Mouse (Mus musculus) monocyte, adult 2 months (primary cell): Measurements from ENCODE around the gene Lmo1.

Source experiments
- DNase-seq, 2 experiments: peaks; one replicate each; pipeline ENCODE4 v3.0.0; 2022; ENCODE audit warnings: low spot score in 2 of 2, low read depth in 1 of 2

Gene Lmo1

DNA sequence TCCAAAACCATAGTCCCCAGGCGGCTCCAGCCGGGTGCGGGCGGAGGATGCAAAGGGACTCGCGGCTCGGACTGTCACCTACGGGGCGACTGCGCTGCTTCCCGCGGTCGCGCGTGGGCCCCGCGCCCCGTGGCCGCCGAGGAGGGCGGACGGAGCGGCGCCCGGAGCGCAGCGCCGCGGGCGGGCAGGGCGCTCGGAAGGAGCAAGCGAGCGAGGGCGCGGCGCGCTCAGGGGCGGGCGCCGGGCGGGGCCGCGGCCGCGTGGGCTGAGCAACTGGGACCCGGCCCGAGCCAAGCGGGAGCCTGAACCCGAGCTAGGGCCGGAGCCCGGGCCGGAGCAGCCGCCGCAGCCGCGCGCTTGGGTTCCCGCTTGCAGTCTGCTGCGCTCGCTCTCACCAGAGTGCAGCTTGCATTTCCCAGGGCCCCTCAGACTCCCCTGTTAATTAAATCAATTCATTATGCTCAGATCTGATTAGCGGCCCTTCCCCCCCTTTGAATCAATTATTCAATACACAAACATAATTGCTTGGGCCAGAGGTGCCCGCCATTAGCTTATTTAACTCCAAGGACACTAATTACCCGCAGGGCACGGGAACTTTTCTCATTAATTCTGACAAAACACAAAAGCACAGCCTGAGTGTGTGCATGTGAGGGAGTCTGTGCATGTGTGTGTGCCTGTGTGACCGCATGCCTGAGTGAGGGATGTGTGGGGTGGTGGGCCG, at the start of gene Lmo1:
Gene Lmo1 (minus strand): TSS at position 259 of the 721 bp plus-strand sequence.
- DNase-seq = no peak

DNA sequence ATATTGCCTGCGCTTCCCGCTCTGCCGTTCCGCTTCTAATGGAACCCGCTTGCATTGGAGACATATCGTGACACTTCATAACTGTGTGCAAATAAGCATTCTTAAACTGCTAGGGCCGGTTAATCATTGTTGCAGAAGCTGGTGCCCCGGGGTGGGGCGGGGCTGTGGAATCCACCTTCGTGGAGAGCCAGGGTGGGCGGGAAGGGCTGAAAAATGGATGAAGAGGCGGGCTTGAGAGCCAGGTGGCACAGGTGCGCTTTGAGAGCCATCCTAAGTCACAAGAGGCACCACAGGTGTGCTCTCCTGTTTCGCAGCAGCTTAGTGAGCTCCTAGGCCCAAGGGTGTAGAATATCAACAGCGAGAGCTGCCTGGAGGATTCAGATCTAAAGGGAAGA, 46.7 kb upstream of the Lmo1 start:
- no peak for DNase-seq

DNA sequence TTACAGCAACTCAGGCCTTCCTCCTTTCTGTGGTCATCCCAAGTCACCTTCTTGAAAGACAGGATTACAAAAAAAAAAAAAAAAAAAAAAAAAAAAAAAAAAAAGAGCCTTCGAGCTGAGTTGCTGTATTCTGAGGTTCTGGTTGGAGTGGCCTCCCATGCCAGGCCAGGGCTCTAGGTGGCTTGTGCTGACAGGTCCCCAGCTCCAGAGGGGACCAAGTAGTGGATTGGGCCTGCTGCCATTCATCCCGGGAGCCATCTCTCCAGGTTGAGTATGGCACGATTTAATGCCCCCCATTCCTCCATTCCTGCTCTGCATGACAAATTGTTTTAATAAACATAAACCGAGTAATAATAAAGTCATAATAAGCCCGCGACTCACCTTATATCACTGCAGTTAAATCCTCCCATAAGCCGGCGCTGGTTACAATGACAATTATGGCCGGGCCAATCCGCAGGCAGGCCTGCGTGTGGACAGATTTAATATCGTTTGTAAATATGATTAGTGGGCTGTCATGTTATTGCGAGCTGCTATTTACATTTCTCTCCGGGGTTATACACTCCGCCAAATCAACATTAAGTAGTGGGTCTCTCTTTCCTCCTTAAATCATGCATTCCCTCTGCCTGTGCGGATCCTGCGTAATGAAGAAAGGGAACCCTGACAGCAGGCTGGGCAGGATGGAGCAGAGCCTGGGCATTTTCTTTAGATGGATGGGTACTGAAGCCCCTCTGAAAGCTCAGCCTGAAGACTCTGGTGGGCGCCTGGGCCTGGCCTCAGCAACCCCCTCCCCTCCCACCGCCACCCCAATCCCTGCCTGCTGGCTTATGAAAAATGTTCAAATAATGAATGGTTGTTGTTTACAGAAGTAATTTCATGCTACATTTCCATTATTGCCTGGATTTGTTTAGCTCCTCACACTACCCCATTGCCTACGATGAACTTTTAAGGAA, 46.0 kb upstream of the Lmo1 start:
- DNase-seq = no peak

DNA sequence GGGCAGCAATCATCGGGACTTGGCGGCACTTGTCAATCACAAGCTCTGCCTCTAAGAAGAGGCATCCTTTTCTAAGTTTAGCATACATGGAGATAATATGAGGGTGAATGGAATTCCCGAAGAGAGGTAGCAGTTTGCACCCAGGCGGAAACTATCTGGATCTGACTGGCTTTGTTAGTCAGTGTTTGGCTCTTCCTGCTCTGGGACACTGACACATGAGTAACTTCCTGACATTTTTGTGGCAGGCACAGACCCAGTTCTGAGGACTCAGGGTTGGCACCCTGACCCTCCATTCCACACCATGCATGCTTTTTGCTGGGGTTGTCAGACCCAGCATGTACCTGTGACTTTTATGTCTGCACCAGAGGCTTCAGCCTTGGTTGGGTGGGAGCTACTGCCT, 45.0 kb upstream of the Lmo1 start:
- no peak for DNase-seq

DNA sequence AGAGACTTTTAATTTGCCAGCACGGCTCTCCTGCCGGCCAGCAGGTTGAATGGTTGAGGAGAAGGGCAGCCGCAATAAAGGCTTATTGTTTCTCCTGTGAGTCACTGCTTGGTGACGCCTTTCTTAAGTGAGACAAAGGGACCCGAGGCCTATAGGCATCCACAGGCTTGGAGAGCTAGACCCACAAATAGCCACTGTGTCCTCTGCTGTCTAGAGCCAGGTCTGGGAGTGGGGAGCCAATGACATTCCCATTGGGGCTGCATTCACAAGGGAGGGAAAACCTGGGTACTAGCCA, 43.9 kb upstream of the Lmo1 start:
- no peak for DNase-seq

DNA sequence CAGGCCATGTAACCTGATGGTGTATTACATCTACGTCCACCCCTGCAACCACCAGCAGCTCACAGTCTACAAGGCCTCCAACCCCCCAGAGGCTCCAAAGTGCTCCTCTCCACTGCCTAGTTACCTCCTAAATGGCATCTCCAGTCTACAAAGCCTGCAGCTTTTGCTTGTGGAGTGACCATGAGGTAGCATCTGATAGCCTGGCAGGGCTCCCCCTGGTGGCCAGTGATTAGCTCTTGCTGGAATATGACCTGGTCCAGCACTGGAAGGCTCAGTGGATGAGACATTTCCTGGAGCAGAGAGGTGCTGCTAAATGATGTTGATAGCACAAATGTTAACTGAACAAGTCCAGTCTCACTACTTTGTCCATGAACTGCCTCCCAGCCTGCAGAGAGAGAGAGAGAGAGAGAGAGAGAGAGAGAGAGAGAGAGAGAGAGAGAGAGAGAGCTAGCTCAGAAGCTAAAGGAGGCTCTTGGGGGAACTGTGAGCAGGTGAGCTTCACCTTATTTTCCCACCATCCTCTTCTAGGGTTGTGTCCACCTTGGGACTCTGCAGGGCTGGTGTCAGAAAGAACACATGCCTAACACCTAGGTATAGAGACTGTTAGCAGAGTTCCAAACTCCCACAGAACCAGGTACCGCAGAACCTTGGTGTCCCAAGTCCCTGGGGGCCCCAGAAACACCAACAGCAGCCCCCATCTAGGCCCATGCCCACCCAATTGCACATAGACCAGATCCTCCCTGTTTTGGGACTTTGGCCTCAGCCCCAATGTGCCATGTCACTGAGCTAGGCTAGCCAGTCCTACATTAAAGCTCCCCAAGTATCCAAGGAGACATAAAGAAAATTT, 43.3 kb upstream of the Lmo1 start:
- peak; percentile 9 to 12 for DNase-seq

DNA sequence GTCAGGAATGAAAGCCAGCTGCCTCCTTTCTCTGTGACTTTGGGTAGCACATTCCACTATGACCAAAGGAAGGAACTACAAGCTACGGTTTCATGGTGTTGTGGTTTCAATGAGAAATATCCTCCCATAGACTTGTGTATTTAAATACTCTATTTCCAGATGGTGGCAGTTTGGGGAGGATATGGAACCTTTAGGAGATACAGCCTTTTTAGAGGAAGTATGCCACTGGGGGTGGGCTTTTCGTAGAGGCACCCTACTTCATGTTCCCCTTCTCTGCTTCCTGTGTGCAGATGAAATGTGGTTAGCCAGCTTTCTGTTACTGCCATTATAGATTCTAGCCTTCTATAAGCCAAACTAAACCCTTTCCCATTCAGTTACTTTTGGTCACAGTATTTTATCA, 34.8 kb upstream of the Lmo1 start:
- no peak for DNase-seq

DNA sequence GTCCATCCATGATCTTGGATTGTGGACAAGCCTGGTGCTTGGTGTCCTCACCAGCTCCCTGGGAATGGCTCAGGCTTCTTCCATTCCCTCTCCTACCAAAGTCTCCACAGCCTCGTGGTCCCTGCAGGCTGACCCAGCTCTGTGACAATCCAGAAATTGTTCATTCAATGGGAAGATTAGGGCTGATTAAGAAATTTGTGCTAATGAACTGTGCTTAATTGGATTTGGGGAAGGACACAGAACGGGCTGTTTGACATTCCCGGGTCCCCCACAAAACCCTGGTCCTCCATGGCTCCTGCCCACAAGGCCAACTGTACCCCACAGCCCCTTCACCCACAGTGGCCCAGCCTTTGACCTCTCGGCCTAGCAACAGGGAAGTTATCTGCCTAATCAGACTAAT, 32.8 kb upstream of the Lmo1 start:
- DNase-seq = no peak

DNA sequence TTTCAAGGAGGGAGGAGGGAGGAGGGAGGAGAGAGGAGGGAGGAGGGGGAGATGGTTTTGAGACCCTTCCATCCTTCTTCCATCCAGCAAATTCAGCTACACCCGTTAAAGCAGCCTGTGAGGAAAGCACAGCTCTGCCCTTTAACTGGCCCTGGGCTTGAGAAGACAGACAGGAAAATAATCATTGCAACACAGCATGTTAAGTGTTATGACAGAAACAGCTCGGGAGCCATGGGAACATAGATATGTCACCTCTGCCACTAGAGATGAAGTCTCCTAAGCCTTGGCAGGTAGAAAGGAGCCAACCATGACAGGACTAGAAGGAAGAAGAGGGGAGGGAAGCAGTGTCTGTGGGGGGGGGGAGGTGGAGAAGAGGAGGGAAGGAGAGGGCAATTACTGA, 31.4 kb upstream of the Lmo1 start:
- DNase-seq = no peak

DNA sequence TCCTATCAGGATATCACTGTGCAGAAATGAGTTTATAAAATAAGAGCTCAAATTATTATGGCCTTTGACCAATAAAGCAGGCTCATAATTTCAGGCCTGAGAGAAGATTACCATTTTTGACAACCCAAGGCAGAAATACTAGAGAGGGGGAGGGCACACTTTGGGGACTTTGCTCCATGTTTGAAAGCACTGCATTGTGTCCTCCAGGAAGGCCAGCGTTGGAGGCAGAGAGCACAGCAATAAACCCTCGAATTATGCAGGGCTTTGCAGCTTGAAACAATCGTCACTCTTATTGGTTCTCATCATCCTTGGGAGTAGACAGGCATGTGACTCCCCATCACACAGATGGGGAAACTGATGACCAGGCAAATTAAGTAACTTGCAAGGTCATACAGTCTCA, 28.1 kb upstream of the Lmo1 start:
- no peak for DNase-seq

DNA sequence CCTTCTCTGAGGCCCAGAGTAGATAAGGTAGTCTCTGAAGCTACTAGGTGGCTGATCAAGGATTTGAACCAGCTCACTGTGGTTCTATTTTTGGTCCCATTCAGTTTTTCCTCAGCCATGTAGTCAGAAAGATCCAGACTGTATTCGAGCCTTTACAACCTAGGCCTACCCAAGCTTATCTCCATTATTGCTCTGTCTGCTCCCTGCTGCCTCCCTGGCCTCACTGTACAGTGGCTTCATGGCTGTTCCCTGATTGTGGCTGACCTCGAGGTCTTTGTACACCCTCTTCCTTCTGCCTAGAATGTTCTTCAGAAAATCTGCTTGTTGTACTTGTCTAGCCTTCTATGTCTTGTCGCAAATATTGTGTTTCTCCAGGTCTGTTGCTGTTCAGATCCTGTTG, 25.6 kb upstream of the Lmo1 start:
- DNase-seq = no peak

DNA sequence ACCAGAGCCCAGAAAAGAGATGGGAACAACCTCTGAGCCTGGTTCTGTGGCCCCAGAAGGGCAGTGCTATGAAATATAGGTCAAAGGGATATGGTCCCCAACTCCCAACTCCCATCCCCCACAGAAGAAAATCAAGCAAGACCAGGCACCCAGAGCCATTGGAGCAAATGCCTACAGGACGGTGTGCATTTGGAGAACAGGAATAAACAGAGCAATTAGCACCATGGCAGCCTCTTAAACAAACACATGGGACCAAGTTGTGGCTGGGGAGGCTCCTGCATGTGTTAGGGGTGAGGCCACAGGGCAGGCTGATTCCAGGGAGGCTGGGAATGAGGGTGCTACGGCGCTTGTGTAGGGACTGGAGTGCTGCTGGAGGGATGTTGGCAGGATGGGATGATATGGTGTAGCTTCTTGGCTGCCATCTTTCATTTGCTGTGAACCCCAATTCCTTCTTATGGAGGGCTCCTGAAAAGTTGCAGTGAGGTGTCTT, 22.2 kb upstream of the Lmo1 start:
- DNase-seq = no peak

DNA sequence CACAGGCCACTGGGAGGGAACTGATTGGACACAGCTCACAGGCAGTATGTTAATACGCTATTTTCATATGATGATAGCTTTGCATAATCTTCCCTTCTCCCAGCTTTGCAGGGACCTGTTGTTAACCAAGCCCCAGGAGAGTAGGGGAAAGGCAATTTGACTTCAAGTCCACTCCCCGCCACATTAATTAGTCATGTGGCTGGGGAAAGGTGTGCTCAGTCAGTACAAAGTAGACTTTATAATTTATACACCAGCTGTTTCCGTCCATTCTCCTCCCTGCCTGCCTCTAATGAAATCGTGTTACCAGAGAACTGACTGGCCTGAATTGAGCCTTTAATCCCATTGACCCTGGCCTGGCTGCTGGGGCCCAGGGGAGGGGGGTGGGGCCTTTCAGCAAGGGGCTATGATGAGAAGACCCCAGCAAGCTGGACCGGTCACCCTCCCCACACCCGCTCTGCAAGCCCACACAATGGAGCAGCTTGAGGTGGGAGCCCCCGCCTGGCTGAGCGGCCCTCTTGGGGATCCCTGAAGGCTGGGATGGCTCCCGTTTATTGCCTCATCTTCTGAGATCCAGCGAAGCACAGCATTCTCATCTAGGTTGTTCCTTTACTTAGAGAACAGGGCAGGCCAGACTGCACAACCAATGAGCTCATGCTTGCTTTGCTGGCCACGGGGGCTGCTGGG, 21.5 kb upstream of the Lmo1 start:
- no peak for DNase-seq

DNA sequence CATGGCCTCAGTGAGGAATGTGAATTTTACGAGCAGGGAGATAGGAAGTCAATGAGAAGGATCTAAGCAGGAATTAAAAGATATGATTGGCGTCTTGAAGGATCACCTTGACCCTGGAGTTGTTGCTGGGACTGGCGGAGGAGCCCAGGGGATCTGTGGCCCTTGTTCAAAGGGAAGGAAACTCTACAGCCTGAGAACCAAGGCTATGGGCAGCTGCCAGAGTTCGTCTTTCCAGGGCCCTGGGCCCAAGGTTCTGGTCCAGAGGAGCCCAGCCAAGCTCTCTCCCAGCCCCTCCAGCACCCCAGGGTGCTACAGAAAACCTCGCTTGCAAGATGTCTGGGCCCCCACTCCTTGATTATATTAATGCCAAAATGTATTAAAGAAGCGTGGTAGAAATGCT, 21.0 kb upstream of the Lmo1 start:
- no peak for DNase-seq

DNA sequence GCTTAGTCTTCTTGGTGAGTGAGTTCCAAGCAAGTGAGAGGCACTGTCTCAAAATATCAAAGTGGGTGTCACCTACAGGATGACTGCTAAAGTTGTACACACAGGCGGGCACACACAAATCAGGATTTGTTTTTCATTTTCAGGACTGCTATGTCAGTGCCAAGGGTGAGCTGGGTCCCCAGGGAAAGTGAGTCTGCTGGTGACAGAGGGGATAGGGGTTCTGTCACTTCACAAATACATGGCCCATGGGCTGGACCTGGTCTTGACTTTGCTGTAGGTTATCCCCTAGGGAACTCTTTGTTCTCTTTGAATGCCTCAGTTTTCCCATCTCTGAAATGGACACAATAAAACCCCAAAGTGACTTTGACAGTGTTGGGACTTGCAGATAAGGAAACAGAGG, 19.8 kb upstream of the Lmo1 start:
- no peak for DNase-seq

DNA sequence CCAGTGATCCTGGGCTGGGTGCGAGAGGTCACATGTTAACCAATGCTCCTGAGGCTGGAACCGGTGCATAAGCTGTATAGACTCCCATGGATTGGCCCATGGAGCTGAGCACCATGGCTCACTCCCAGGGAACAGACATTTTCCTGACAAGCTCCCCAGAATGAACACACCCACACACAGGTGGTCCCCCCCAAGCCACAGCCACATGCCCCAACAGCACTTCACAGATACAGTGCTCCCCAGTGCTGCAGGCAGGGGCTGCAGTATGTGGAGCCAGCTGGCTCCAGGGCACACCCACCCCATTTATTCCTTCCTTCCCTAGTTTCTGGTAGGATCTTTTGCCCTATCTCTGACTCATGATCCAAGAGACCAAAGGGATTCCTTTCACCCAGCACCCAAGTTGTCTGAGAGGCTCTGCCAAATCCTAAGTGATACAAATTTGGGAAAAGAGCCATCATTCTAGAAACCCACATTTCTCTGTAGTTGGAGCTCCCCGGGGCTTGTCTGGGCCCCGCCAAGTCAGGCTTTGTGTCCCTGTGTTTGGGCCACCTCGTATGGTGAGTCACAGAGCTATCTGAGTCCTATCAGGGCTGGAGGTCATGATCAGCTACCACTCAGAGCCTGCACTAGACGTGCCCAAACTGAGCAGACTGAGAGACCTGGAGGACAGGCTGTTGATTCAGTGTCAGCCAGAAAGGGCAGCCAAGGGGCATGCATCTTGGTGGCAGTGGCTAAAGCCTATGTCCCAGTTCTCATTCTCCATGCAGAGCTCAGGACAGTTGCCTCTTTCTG, 12.4 kb upstream of the Lmo1 start:
- DNase-seq = no peak

DNA sequence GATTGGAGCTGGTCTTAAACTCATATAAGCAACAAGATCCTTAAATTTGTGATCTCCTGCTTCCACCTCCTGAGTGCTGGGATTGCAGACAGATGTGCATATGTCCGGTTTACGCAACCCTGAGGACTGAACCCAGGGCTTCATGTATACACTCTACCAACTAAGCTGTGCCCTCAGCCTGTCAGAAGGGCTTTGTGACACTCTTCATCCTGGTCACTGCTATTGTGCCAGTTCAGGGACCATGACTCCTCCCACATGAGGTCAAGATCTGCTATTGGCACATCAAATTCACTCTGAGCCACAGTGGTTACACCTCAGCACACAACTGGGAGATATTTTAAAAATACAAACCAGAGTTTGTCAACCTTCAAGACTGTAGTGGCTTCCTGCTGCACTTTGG, 11.0 kb upstream of the Lmo1 start:
- DNase-seq = no peak

DNA sequence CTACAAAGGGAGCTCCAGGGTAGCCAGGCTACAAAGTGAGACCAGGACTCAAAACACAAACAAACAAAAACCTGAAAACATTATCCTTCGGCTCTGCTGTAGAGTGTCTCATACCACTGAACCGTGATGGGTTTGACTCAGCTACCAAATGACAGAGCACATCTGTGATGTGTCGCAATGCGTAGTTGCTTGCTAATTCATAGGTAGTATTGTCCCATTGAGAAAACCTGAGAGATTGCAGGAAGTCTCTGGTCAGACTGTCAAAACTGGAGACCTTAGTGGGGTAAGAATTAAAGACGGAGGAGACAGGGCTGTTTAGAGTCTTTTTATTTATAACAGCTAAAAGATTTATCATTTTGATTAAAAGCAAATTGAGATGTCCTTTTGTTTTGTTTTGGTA, 10.6 kb upstream of the Lmo1 start:
- DNase-seq = no peak

DNA sequence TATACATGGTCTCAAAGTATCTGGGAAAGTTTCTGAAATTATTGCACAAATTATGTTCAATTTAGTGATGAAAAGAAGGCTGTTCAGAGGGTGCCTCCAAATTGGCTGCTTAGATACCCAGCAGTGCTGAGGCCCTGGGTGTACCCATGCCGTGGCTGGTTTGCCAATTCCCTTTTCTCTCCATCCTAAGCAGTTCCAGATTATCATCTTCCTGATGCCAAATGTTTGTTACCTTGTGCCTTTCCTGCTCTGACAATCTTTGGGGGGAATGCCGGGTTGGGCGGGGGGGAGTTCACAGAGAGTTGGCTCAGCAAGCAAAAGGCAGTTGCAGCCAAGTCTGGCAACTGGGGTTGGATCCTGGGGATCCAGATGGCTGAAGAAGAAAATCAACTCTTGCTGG, 1.7 kb upstream of the Lmo1 start:
- DNase-seq = no peak
